8 mouse cellular contexts compared by ENCODE assay signal in the genomic region with DNA sequence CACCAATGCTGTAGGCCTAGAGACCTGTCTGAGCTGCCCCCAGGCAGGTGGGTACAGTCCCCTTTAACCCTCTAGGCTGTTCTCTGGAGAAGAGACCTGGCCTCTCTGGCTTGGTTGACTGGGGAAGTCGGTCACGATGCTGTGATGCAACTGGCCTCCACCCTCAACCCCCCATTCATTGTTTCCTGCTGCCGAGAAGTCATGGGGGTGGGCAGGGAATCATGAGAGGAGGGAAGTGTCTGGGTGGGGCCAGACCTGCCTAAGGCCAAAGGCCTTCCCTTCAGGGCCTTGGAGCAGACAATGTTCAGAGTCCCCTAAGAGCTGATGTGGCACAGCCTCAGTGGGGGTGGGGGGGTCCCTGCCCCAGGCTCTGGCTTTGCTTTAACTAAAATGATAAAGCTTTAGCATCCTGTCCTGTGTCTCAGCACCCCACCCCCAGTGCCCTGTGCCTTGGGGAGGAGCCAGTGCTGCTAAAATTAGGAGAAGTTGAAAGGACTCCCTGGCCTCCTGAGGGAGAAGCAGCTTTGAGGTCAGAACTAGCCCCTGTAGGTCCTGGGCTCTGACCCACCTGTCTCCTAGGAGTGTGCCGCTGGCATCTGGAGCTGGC. TPM values are rescaled to one million over a fixed set of nuclear protein-coding genes. Genes with fewer than 3 reads are reported as not detected.
DNase-seq lines count a peak whose midpoint lies in the region; ATAC-seq and TF ChIP-seq lines count a peak whose summit lies in the region.

No protein-coding gene starts in this region.

- no peak for TF ChIP-seq CTCF in lung, adult 2 months (IDR thresholded peaks at IDR 0.05; ENCODE audit: insufficient read depth, low read length)
- no peak for TF ChIP-seq CTCF in left cerebral cortex, adult 2 months (IDR thresholded peaks at IDR 0.05)

- peak overlapping the region; percentile 75 for H3K27ac ChIP-seq in liver, embryonic 16.5 days (ENCODE audit: low read length)
- no peak overlapping the region; the same call in 1 of the 2 replicates for H3K27ac ChIP-seq in neural tube, embryonic 15.5 days (replicated peaks)
- no peak overlapping the region for H3K27ac ChIP-seq in left cerebral cortex, adult 2 months

- TF ChIP-seq POLR2A in lung, adult 2 months (IDR thresholded peaks at IDR 0.05; ENCODE audit: borderline replicate concordance, extremely low read depth, low read depth, low read length), result no peak

- peaks cover 12% of the 10 kb centered on the region for H3K4me1 ChIP-seq in lung, adult 2 months (ENCODE audit: control insufficient read depth, insufficient read depth, low read length)
- peaks cover 36% of the 10 kb centered on the region for H3K4me1 ChIP-seq in liver, embryonic 16.5 days (ENCODE audit: control insufficient read depth, low read depth, low read length)
- peaks cover 30% of the 10 kb centered on the region for H3K4me1 ChIP-seq in neural tube, embryonic 15.5 days

- no peak overlapping the region for H3K4me3 ChIP-seq in lung, adult 2 months (replicated peaks; ENCODE audit: extremely low read depth, low read depth, low read length)
- peak overlapping the region; percentile 91 for H3K4me3 ChIP-seq in liver, embryonic 16.5 days (ENCODE audit: low read depth, low read length)
- no peak overlapping the region for H3K4me3 ChIP-seq in neural tube, embryonic 15.5 days (replicated peaks)
- H3K4me3 ChIP-seq in left cerebral cortex, adult 2 months, result no peak overlapping the region

- H3K9ac ChIP-seq in liver, embryonic 16.5 days (ENCODE audit: low read depth, low read length), result peak overlapping the region; percentile 50; the same call in 1 of the 2 replicates
- H3K9ac ChIP-seq in neural tube, embryonic 15.5 days (replicated peaks), result peak overlapping the region; percentile 15; the same call in 1 of the 2 replicates

- peaks cover 19% of the 10 kb centered on the region for H3K36me3 ChIP-seq in liver, embryonic 16.5 days (ENCODE audit: control insufficient read depth, insufficient read depth)
- H3K36me3 ChIP-seq in neural tube, embryonic 15.5 days, result peaks cover 19% of the 10 kb centered on the region; the same call in 1 of the 2 replicates

- H3K27me3 ChIP-seq in liver, embryonic 16.5 days (ENCODE audit: control insufficient read depth, insufficient read depth, low read depth, low read length), result no peaks in the 10 kb centered on the region
- no peaks in the 10 kb centered on the region for H3K27me3 ChIP-seq in neural tube, embryonic 15.5 days (replicated peaks)

- no peak for ATAC-seq in liver, embryonic 16.5 days (ENCODE audit: low read depth)
- ATAC-seq in neural tube, embryonic 15.5 days (ENCODE audit: low FRiP score), result no peak

- no peaks in the 10 kb centered on the region for H3K9me3 ChIP-seq in liver, embryonic 16.5 days (replicated peaks; ENCODE audit: control insufficient read depth, low read length)
- no peaks in the 10 kb centered on the region for H3K9me3 ChIP-seq in neural tube, embryonic 15.5 days (replicated peaks)

- DNase-seq in lung, adult 18-20 months, result peak; percentile 77 to 78
- no peak for DNase-seq in lung, adult 2 months
- DNase-seq in gastrocnemius, postnatal 14 days, result peak; percentile 65
- DNase-seq in induced T-regulatory cell, adult 2 months (ENCODE audit: low read depth), result peak; percentile 68
- DNase-seq in left cerebral cortex, adult 2 months (ENCODE audit: extremely low spot score in 1 of 2, low spot score in 2 of 2), result no peak
- no peak for DNase-seq in retina, embryonic 14.5 days (ENCODE audit: low spot score)

- 4% methylated on average over 4 of the region's 4 CpGs for WGBS in lung, adult 2 months
- WGBS in liver, embryonic 16.5 days (ENCODE audit: insufficient replicate concordance), result 13% methylated on average over 4 of the region's 4 CpGs
- 64% methylated on average over 4 of the region's 4 CpGs for WGBS in neural tube, embryonic 15.5 days

- intact Hi-C loops in gastrocnemius, postnatal 14 days (cut with DNase I; ENCODE audit: low total_unique reads), result no loop called here
- intact Hi-C loops in left cerebral cortex, adult 2 months (cut with DNase I), result no loop called here

- peak overlapping the region; percentile 70 for H3K4me2 ChIP-seq in liver, embryonic 16.5 days (ENCODE audit: low read depth, low read length)
- peak overlapping the region; percentile 79 for H3K4me2 ChIP-seq in neural tube, embryonic 15.5 days

RNA-seq across cellular contexts. Expression of a gene that starts 2.9 kb away (rescaled TPM):
- 159 and 160 TPM in 2 replicates for polyA plus RNA-seq in lung, adult 2 months (2012; rRNA removed)
- total RNA-seq in gastrocnemius, postnatal 14 days (2021), result 10 to 100 TPM; 42.6 to 58.9 TPM
- 34.1 and 34.5 TPM in 2 replicates for polyA plus RNA-seq in liver, embryonic 16.5 days (2015; fragmentation: Nextera tagmentation; extraction: Ambion mirVana)
- polyA plus RNA-seq in neural tube, embryonic 15.5 days (2015; fragmentation: Nextera tagmentation; extraction: Ambion mirVana), result 33.9 and 39.2 TPM in 2 replicates
- 10 to 100 TPM; 27.2 to 28.0 TPM for total RNA-seq in left cerebral cortex, adult 2 months (2021)

RNA-seq across cellular contexts. Expression of a gene that starts 24.0 kb away (rescaled TPM):
- polyA plus RNA-seq in lung, adult 2 months (2012; rRNA removed), result 3.0 and 3.6 TPM in 2 replicates
- total RNA-seq in gastrocnemius, postnatal 14 days (2021), result 10 to 100 TPM; 38.3 to 48.7 TPM
- polyA plus RNA-seq in liver, embryonic 16.5 days (2015; fragmentation: Nextera tagmentation; extraction: Ambion mirVana), result 1.1 and 1.2 TPM in 2 replicates
- 69.9 and 85.4 TPM in 2 replicates for polyA plus RNA-seq in neural tube, embryonic 15.5 days (2015; fragmentation: Nextera tagmentation; extraction: Ambion mirVana)
- 100 to 1,000 TPM; 256 to 285 TPM for total RNA-seq in left cerebral cortex, adult 2 months (2021)

RNA-seq across cellular contexts. Expression of a gene that starts 29.2 kb away (rescaled TPM):
- 0.11 and 0.18 TPM in 2 replicates for polyA plus RNA-seq in lung, adult 2 months (2012; rRNA removed)
- total RNA-seq in gastrocnemius, postnatal 14 days (2021), result not detected
- not detected in 2 replicates for polyA plus RNA-seq in liver, embryonic 16.5 days (2015; fragmentation: Nextera tagmentation; extraction: Ambion mirVana)
- 0.15 TPM in 1 of 2 replicates, not detected in the other for polyA plus RNA-seq in neural tube, embryonic 15.5 days (2015; fragmentation: Nextera tagmentation; extraction: Ambion mirVana)
- under 1 TPM in 1 of 2 experiments, not detected in 1; 0.16 TPM for total RNA-seq in left cerebral cortex, adult 2 months (2021)

RNA-seq across cellular contexts. Expression of a gene that starts 57.2 kb away (rescaled TPM):
- 82.4 and 92.0 TPM in 2 replicates for polyA plus RNA-seq in lung, adult 2 months (2012; rRNA removed)
- total RNA-seq in gastrocnemius, postnatal 14 days (2021), result 10 to 100 TPM; 22.4 to 24.6 TPM
- 47.6 and 47.9 TPM in 2 replicates for polyA plus RNA-seq in liver, embryonic 16.5 days (2015; fragmentation: Nextera tagmentation; extraction: Ambion mirVana)
- 173 and 184 TPM in 2 replicates for polyA plus RNA-seq in neural tube, embryonic 15.5 days (2015; fragmentation: Nextera tagmentation; extraction: Ambion mirVana)
- total RNA-seq in left cerebral cortex, adult 2 months (2021), result 10 to 100 TPM; 78.3 to 85.6 TPM

Comparison
In these comparisons a context has a peak if more than half of its experiments do, and no peak if none do; other contexts are left out.
1. DNase-seq: peak in lung, adult 18-20 months (2 of 2), gastrocnemius, postnatal 14 days (single experiment) and induced T-regulatory cell, adult 2 months (single experiment); none in lung, adult 2 months (single experiment), left cerebral cortex, adult 2 months (0 of 2) and retina, embryonic 14.5 days (single experiment).
2. RNA of a gene that starts 24.0 kb away (polyA plus RNA-seq): 69.9 to 85.4 TPM in neural tube, embryonic 15.5 days; 3.0 to 3.6 TPM in lung, adult 2 months and 1.1 to 1.2 TPM in liver, embryonic 16.5 days; every median in the first group is over 10 times any median in the second.